Mouse (Mus musculus): ENCODE data around the gene Myo6. TPM values are rescaled to one million over a fixed set of nuclear protein-coding genes. Genes with fewer than 3 reads are reported as not detected.
A peak's percentile ranks its signal among the peaks of the same experiment; 100 is the strongest.

The Myo6 gene
- total and polyA plus RNA-seq, 2 experiments from 2014 or later, result 25.5 to 44.6 TPM

- Histone ChIP-seq H3K9ac (replicated peaks; ENCODE audit: low read length, poor library complexity, severe bottlenecking) (no peak overlapping the region), H3K27ac (ENCODE audit: low read depth, low read length) (no peak overlapping the region), H3K9me3 (ENCODE audit: low read length) (no peaks in the 10 kb centered on the region), H3K4me3 (ENCODE audit: low read depth, low read length) (no peak overlapping the region), H3K4me2 (ENCODE audit: low read depth, low read length, poor library complexity, severe bottlenecking) (no peak overlapping the region), H3K27me3 (ENCODE audit: insufficient read depth, low read length) (no peaks in the 10 kb centered on the region), H3K36me3 (ENCODE audit: insufficient read depth, low read length) (no peaks in the 10 kb centered on the region), H3K4me1 (ENCODE audit: insufficient read depth, low read length) (no peaks in the 10 kb centered on the region)
- DNase-seq (ENCODE audit: low spot score), result no peak
- 88% methylated on average over 13 of the region's 13 CpGs for WGBS
- no peak for ATAC-seq (ENCODE audit: low FRiP score)
- no peak for TF ChIP-seq CTCF (IDR thresholded peaks at IDR 0.05)
Observed at GRCm38 (mm10) chr9:80335660-80336357, 171.0 kb downstream of the Myo6 start.

- H3K4me1 ChIP-seq (ENCODE audit: insufficient read depth, low read length), result no peaks in the 10 kb centered on the region
- no peak overlapping the region for H3K4me3 ChIP-seq (ENCODE audit: low read depth, low read length)
- H3K27ac ChIP-seq (ENCODE audit: low read depth, low read length), result no peak overlapping the region
- 87% methylated on average over 6 of the region's 6 CpGs for WGBS
- no peak for TF ChIP-seq CTCF (IDR thresholded peaks at IDR 0.05)
- H3K27me3 ChIP-seq (ENCODE audit: insufficient read depth, low read length), result no peaks in the 10 kb centered on the region
- no peaks in the 10 kb centered on the region for H3K36me3 ChIP-seq (ENCODE audit: insufficient read depth, low read length)
- DNase-seq (ENCODE audit: low spot score) (no peak), ATAC-seq (ENCODE audit: low FRiP score) (no peak)
- no peak overlapping the region for H3K4me2 ChIP-seq (ENCODE audit: low read depth, low read length, poor library complexity, severe bottlenecking)
- H3K9ac ChIP-seq (replicated peaks; ENCODE audit: low read length, poor library complexity, severe bottlenecking), result no peak overlapping the region
- no peaks in the 10 kb centered on the region for H3K9me3 ChIP-seq (ENCODE audit: low read length)
Observed at GRCm38 (mm10) chr9:80338026-80338425, 173.2 kb downstream of the Myo6 start.

GRCm38 (mm10) chr9:80340927-80341326, 176.1 kb downstream of the Myo6 start:
- WGBS, result 45% methylated on average over 1 of the region's 1 CpGs
- H3K4me2 ChIP-seq (ENCODE audit: low read depth, low read length, poor library complexity, severe bottlenecking), result no peak overlapping the region
- H3K27ac ChIP-seq (ENCODE audit: low read depth, low read length), result no peak overlapping the region
- H3K36me3 ChIP-seq (ENCODE audit: insufficient read depth, low read length), result no peaks in the 10 kb centered on the region
- TF ChIP-seq CTCF (IDR thresholded peaks at IDR 0.05), result no peak
- no peak overlapping the region for H3K9ac ChIP-seq (replicated peaks; ENCODE audit: low read length, poor library complexity, severe bottlenecking)
- H3K27me3 ChIP-seq (ENCODE audit: insufficient read depth, low read length), result no peaks in the 10 kb centered on the region
- ATAC-seq (ENCODE audit: low FRiP score) (no peak), DNase-seq (ENCODE audit: low spot score) (peak; percentile 9)
- H3K9me3 ChIP-seq (ENCODE audit: low read length), result no peaks in the 10 kb centered on the region
- H3K4me1 ChIP-seq (ENCODE audit: insufficient read depth, low read length), result no peaks in the 10 kb centered on the region
- no peak overlapping the region for H3K4me3 ChIP-seq (ENCODE audit: low read depth, low read length)

- Histone ChIP-seq H3K4me1 (ENCODE audit: insufficient read depth, low read length) (no peaks in the 10 kb centered on the region), H3K36me3 (ENCODE audit: insufficient read depth, low read length) (no peaks in the 10 kb centered on the region), H3K4me3 (ENCODE audit: low read depth, low read length) (no peak overlapping the region), H3K9me3 (ENCODE audit: low read length) (no peaks in the 10 kb centered on the region), H3K9ac (replicated peaks; ENCODE audit: low read length, poor library complexity, severe bottlenecking) (no peak overlapping the region), H3K27ac (ENCODE audit: low read depth, low read length) (no peak overlapping the region), H3K4me2 (ENCODE audit: low read depth, low read length, poor library complexity, severe bottlenecking) (no peak overlapping the region), H3K27me3 (ENCODE audit: insufficient read depth, low read length) (no peaks in the 10 kb centered on the region)
- TF ChIP-seq CTCF (IDR thresholded peaks at IDR 0.05), result no peak
- ATAC-seq (ENCODE audit: low FRiP score) (no peak), DNase-seq (ENCODE audit: low spot score) (no peak)
- 97% methylated on average over 16 of the region's 16 CpGs for WGBS
Observed at GRCm38 (mm10) chr9:80341756-80342155, 176.9 kb downstream of the Myo6 start.

GRCm38 (mm10) chr9:80342520-80342919, 177.7 kb downstream of the Myo6 start:
- H3K9ac ChIP-seq (replicated peaks; ENCODE audit: low read length, poor library complexity, severe bottlenecking), result no peak overlapping the region
- no peaks in the 10 kb centered on the region for H3K4me1 ChIP-seq (ENCODE audit: insufficient read depth, low read length)
- no peak for ATAC-seq (ENCODE audit: low FRiP score)
- DNase-seq (ENCODE audit: low spot score), result no peak
- 92% methylated on average over 6 of the region's 6 CpGs for WGBS
- H3K27ac ChIP-seq (ENCODE audit: low read depth, low read length), result no peak overlapping the region
- no peak overlapping the region for H3K4me2 ChIP-seq (ENCODE audit: low read depth, low read length, poor library complexity, severe bottlenecking)
- no peaks in the 10 kb centered on the region for H3K36me3 ChIP-seq (ENCODE audit: insufficient read depth, low read length)
- no peaks in the 10 kb centered on the region for H3K9me3 ChIP-seq (ENCODE audit: low read length)
- no peaks in the 10 kb centered on the region for H3K27me3 ChIP-seq (ENCODE audit: insufficient read depth, low read length)
- no peak for TF ChIP-seq CTCF (IDR thresholded peaks at IDR 0.05)
- H3K4me3 ChIP-seq (ENCODE audit: low read depth, low read length), result no peak overlapping the region

GRCm38 (mm10) chr9:80344451-80345000, 179.7 kb downstream of the Myo6 start:
- WGBS, result 94% methylated on average over 6 of the region's 6 CpGs
- Histone ChIP-seq H3K4me3 (ENCODE audit: low read depth, low read length) (no peak overlapping the region), H3K4me1 (ENCODE audit: insufficient read depth, low read length) (no peaks in the 10 kb centered on the region), H3K27ac (ENCODE audit: low read depth, low read length) (no peak overlapping the region), H3K27me3 (ENCODE audit: insufficient read depth, low read length) (no peaks in the 10 kb centered on the region), H3K9me3 (ENCODE audit: low read length) (no peaks in the 10 kb centered on the region), H3K9ac (replicated peaks; ENCODE audit: low read length, poor library complexity, severe bottlenecking) (no peak overlapping the region), H3K4me2 (ENCODE audit: low read depth, low read length, poor library complexity, severe bottlenecking) (no peak overlapping the region), H3K36me3 (ENCODE audit: insufficient read depth, low read length) (no peaks in the 10 kb centered on the region)
- TF ChIP-seq CTCF (IDR thresholded peaks at IDR 0.05), result no peak
- no peak for ATAC-seq (ENCODE audit: low FRiP score)
- DNase-seq (ENCODE audit: low spot score), result no peak
